Mouse (Mus musculus): ENCODE measurements around the gene Ctnnb1. TPM values are rescaled to one million over a fixed set of nuclear protein-coding genes. Genes with fewer than 3 reads are reported as not detected.

Ctnnb1 gene
- 436 and 437 TPM in 2 replicates for polyA plus RNA-seq (2014; fragmentation: Nextera tagmentation; extraction: Ambion mirVana)

DNA sequence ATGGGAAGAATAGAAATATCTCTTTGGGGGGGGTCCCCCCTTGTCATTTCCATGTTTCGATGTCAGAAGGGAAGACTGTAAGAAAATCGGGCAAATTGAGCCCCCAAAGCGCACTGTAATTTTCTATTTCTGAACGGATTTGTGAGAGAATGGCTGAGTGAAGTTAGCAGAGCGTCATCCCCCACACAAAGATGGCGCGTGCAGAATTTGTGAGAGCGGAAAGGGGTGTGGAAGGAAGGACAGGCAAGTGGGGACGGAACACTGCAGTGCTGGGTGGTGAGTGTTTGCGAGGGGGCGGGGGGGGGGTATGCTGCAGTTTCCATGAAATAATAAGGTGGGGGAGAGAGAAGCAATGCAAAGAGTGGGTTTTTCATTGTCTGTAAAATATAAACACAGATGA, at the start of gene Ctnnb1:
Ctnnb1 (plus strand) TSS at position 136 of the 400 bp plus-strand sequence.
- WGBS, result 83% methylated on average over 11 of the region's 11 CpGs
- peaks cover 5 to 6% of the 10 kb centered on the region in 2 experiments; a peak in 2 of 4 replicates for H3K4me1 ChIP-seq (ENCODE audit: control insufficient read depth in 2 of 2, insufficient read depth in 2 of 2, low read length in 2 of 2)
- H3K9ac ChIP-seq (ENCODE audit: low read length), result no peak within 1 kb of the TSS
- H3K4me2 ChIP-seq (ENCODE audit: low read length), result no peak within 1 kb of the TSS
- no peak within 1 kb of the TSS for H3K27ac ChIP-seq (replicated peaks in 1 of 2; ENCODE audit: control insufficient read depth in 1 of 2, insufficient read depth in 1 of 2, low read depth in 2 of 2, low read length in 2 of 2)
- H3K9me3 ChIP-seq (ENCODE audit: control insufficient read depth, low read length), result no peaks in the 10 kb centered on the region
- H3K4me3 ChIP-seq (ENCODE audit: control insufficient read depth in 1 of 2, insufficient read depth in 1 of 2, low read depth in 1 of 2, low read length in 2 of 2), result no peak within 1 kb of the TSS
- ATAC-seq (ENCODE audit: insufficient number of reproducible peaks, insufficient read depth, low FRiP score, low read depth), result no peak
- no peaks in the 10 kb centered on the region for H3K27me3 ChIP-seq (ENCODE audit: control insufficient read depth, insufficient read depth, low read length)
- no peaks in the 10 kb centered on the region for H3K36me3 ChIP-seq (ENCODE audit: control insufficient read depth, insufficient read depth, low read length)

DNA sequence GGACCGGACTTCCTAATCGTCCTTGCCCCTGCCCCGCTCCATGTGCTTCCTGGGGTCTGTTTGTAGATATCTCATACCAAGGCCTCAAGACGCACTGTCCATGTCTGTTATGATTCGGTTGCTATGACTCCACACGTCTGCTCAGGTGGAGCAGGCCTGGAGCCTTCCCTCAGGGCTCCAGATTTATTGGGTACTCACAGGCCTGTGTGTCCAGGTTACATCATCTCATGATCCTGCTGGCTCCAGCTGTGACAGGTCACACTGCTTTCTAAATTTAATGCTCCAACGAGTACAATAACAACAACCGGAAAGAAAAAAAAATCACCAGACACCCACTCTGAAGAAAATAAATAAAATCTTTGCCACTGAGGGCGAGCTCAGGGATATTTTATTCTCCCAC, 48.7 kb upstream of the Ctnnb1 start:
- H3K36me3 ChIP-seq (ENCODE audit: control insufficient read depth, insufficient read depth, low read length), result no peaks in the 10 kb centered on the region
- WGBS, result 66% methylated on average over 9 of the region's 9 CpGs
- H3K27me3 ChIP-seq (ENCODE audit: control insufficient read depth, insufficient read depth, low read length), result no peaks in the 10 kb centered on the region
- H3K4me1 ChIP-seq (ENCODE audit: control insufficient read depth in 2 of 2, insufficient read depth in 2 of 2, low read length in 2 of 2), result no peaks in the 10 kb centered on the region
- no peak overlapping the region for H3K9ac ChIP-seq (ENCODE audit: low read length)
- ATAC-seq (ENCODE audit: insufficient number of reproducible peaks, insufficient read depth, low FRiP score, low read depth), result no peak
- H3K27ac ChIP-seq (replicated peaks in 1 of 2; ENCODE audit: control insufficient read depth in 1 of 2, insufficient read depth in 1 of 2, low read depth in 2 of 2, low read length in 2 of 2), result no peak overlapping the region
- no peaks in the 10 kb centered on the region for H3K9me3 ChIP-seq (ENCODE audit: control insufficient read depth, low read length)
- H3K4me3 ChIP-seq (ENCODE audit: control insufficient read depth in 1 of 2, insufficient read depth in 1 of 2, low read depth in 1 of 2, low read length in 2 of 2), result no peak overlapping the region
- no peak overlapping the region for H3K4me2 ChIP-seq (ENCODE audit: low read length)

GRCm38 (mm10) chr9:120881121-120881520, 47.9 kb upstream of the Ctnnb1 start:
- Histone ChIP-seq H3K27me3 (ENCODE audit: control insufficient read depth, insufficient read depth, low read length) (no peaks in the 10 kb centered on the region), H3K4me1 (ENCODE audit: control insufficient read depth in 2 of 2, insufficient read depth in 2 of 2, low read length in 2 of 2) (no peaks in the 10 kb centered on the region), H3K9ac (ENCODE audit: low read length) (no peak overlapping the region), H3K4me2 (ENCODE audit: low read length) (no peak overlapping the region), H3K27ac (replicated peaks in 1 of 2; ENCODE audit: control insufficient read depth in 1 of 2, insufficient read depth in 1 of 2, low read depth in 2 of 2, low read length in 2 of 2) (no peak overlapping the region), H3K4me3 (ENCODE audit: control insufficient read depth in 1 of 2, insufficient read depth in 1 of 2, low read depth in 1 of 2, low read length in 2 of 2) (no peak overlapping the region), H3K36me3 (ENCODE audit: control insufficient read depth, insufficient read depth, low read length) (no peaks in the 10 kb centered on the region), H3K9me3 (ENCODE audit: control insufficient read depth, low read length) (no peaks in the 10 kb centered on the region)
- WGBS, result 65% methylated on average over 15 of the region's 15 CpGs
- no peak for ATAC-seq (ENCODE audit: insufficient number of reproducible peaks, insufficient read depth, low FRiP score, low read depth)

GRCm38 (mm10) chr9:120881839-120882238, 47.2 kb upstream of the Ctnnb1 start:
- no peak overlapping the region for H3K4me2 ChIP-seq (ENCODE audit: low read length)
- no peak overlapping the region for H3K9ac ChIP-seq (ENCODE audit: low read length)
- H3K4me3 ChIP-seq (ENCODE audit: control insufficient read depth in 1 of 2, insufficient read depth in 1 of 2, low read depth in 1 of 2, low read length in 2 of 2), result no peak overlapping the region
- H3K9me3 ChIP-seq (ENCODE audit: control insufficient read depth, low read length), result no peaks in the 10 kb centered on the region
- no peaks in the 10 kb centered on the region for H3K27me3 ChIP-seq (ENCODE audit: control insufficient read depth, insufficient read depth, low read length)
- no peak overlapping the region for H3K27ac ChIP-seq (replicated peaks in 1 of 2; ENCODE audit: control insufficient read depth in 1 of 2, insufficient read depth in 1 of 2, low read depth in 2 of 2, low read length in 2 of 2)
- no peak for ATAC-seq (ENCODE audit: insufficient number of reproducible peaks, insufficient read depth, low FRiP score, low read depth)
- H3K36me3 ChIP-seq (ENCODE audit: control insufficient read depth, insufficient read depth, low read length), result no peaks in the 10 kb centered on the region
- no peaks in the 10 kb centered on the region for H3K4me1 ChIP-seq (ENCODE audit: control insufficient read depth in 2 of 2, insufficient read depth in 2 of 2, low read length in 2 of 2)
- WGBS, result 80% methylated on average over 4 of the region's 4 CpGs

GRCm38 (mm10) chr9:120884726-120885125, 44.3 kb upstream of the Ctnnb1 start:
- no peaks in the 10 kb centered on the region for H3K9me3 ChIP-seq (ENCODE audit: control insufficient read depth, low read length)
- no peaks in the 10 kb centered on the region for H3K36me3 ChIP-seq (ENCODE audit: control insufficient read depth, insufficient read depth, low read length)
- no peak overlapping the region for H3K4me3 ChIP-seq (ENCODE audit: control insufficient read depth in 1 of 2, insufficient read depth in 1 of 2, low read depth in 1 of 2, low read length in 2 of 2)
- no peak overlapping the region for H3K27ac ChIP-seq (replicated peaks in 1 of 2; ENCODE audit: control insufficient read depth in 1 of 2, insufficient read depth in 1 of 2, low read depth in 2 of 2, low read length in 2 of 2)
- no peaks in the 10 kb centered on the region for H3K4me1 ChIP-seq (ENCODE audit: control insufficient read depth in 2 of 2, insufficient read depth in 2 of 2, low read length in 2 of 2)
- H3K9ac ChIP-seq (ENCODE audit: low read length), result no peak overlapping the region
- H3K27me3 ChIP-seq (ENCODE audit: control insufficient read depth, insufficient read depth, low read length), result no peaks in the 10 kb centered on the region
- ATAC-seq (ENCODE audit: insufficient number of reproducible peaks, insufficient read depth, low FRiP score, low read depth), result no peak
- WGBS, result 72% methylated on average over 10 of the region's 10 CpGs
- H3K4me2 ChIP-seq (ENCODE audit: low read length), result no peak overlapping the region

GRCm38 (mm10) chr9:120887631-120888030, 41.4 kb upstream of the Ctnnb1 start:
- no peak for ATAC-seq (ENCODE audit: insufficient number of reproducible peaks, insufficient read depth, low FRiP score, low read depth)
- WGBS, result 80% methylated on average over 2 of the region's 2 CpGs
- Histone ChIP-seq H3K9ac (ENCODE audit: low read length) (no peak overlapping the region), H3K4me3 (ENCODE audit: control insufficient read depth in 1 of 2, insufficient read depth in 1 of 2, low read depth in 1 of 2, low read length in 2 of 2) (no peak overlapping the region), H3K27ac (replicated peaks in 1 of 2; ENCODE audit: control insufficient read depth in 1 of 2, insufficient read depth in 1 of 2, low read depth in 2 of 2, low read length in 2 of 2) (no peak overlapping the region), H3K4me1 (ENCODE audit: control insufficient read depth in 2 of 2, insufficient read depth in 2 of 2, low read length in 2 of 2) (no peaks in the 10 kb centered on the region), H3K9me3 (ENCODE audit: control insufficient read depth, low read length) (no peaks in the 10 kb centered on the region), H3K36me3 (ENCODE audit: control insufficient read depth, insufficient read depth, low read length) (no peaks in the 10 kb centered on the region), H3K4me2 (ENCODE audit: low read length) (no peak overlapping the region), H3K27me3 (ENCODE audit: control insufficient read depth, insufficient read depth, low read length) (no peaks in the 10 kb centered on the region)

GRCm38 (mm10) chr9:120893435-120893834, 35.6 kb upstream of the Ctnnb1 start:
- Histone ChIP-seq H3K9ac (ENCODE audit: low read length) (no peak overlapping the region), H3K9me3 (ENCODE audit: control insufficient read depth, low read length) (no peaks in the 10 kb centered on the region), H3K4me2 (ENCODE audit: low read length) (no peak overlapping the region), H3K36me3 (ENCODE audit: control insufficient read depth, insufficient read depth, low read length) (no peaks in the 10 kb centered on the region), H3K4me3 (ENCODE audit: control insufficient read depth in 1 of 2, insufficient read depth in 1 of 2, low read depth in 1 of 2, low read length in 2 of 2) (no peak overlapping the region), H3K27ac (replicated peaks in 1 of 2; ENCODE audit: control insufficient read depth in 1 of 2, insufficient read depth in 1 of 2, low read depth in 2 of 2, low read length in 2 of 2) (no peak overlapping the region), H3K4me1 (ENCODE audit: control insufficient read depth in 2 of 2, insufficient read depth in 2 of 2, low read length in 2 of 2) (peaks cover 0 to 6% of the 10 kb centered on the region in 2 experiments; a peak in 2 of 4 replicates), H3K27me3 (ENCODE audit: control insufficient read depth, insufficient read depth, low read length) (no peaks in the 10 kb centered on the region)
- ATAC-seq (ENCODE audit: insufficient number of reproducible peaks, insufficient read depth, low FRiP score, low read depth), result no peak
- 90% methylated on average over 11 of the region's 11 CpGs for WGBS

GRCm38 (mm10) chr9:120893971-120894370, 35.0 kb upstream of the Ctnnb1 start:
- no peak overlapping the region for H3K4me3 ChIP-seq (ENCODE audit: control insufficient read depth in 1 of 2, insufficient read depth in 1 of 2, low read depth in 1 of 2, low read length in 2 of 2)
- H3K9me3 ChIP-seq (ENCODE audit: control insufficient read depth, low read length), result no peaks in the 10 kb centered on the region
- WGBS, result 57% methylated on average over 10 of the region's 10 CpGs
- H3K27ac ChIP-seq (replicated peaks in 1 of 2; ENCODE audit: control insufficient read depth in 1 of 2, insufficient read depth in 1 of 2, low read depth in 2 of 2, low read length in 2 of 2), result no peak overlapping the region
- no peaks in the 10 kb centered on the region for H3K36me3 ChIP-seq (ENCODE audit: control insufficient read depth, insufficient read depth, low read length)
- no peak overlapping the region for H3K4me2 ChIP-seq (ENCODE audit: low read length)
- peaks cover 4 to 11% of the 10 kb centered on the region in 2 experiments; a peak in 3 of 4 replicates for H3K4me1 ChIP-seq (ENCODE audit: control insufficient read depth in 2 of 2, insufficient read depth in 2 of 2, low read length in 2 of 2)
- ATAC-seq (ENCODE audit: insufficient number of reproducible peaks, insufficient read depth, low FRiP score, low read depth), result no peak
- no peak overlapping the region for H3K9ac ChIP-seq (ENCODE audit: low read length)
- no peaks in the 10 kb centered on the region for H3K27me3 ChIP-seq (ENCODE audit: control insufficient read depth, insufficient read depth, low read length)
